Mouse (Mus musculus): Measurements from ENCODE around the gene Nfs1. TPM values are rescaled to one million over a fixed set of nuclear protein-coding genes. Genes with fewer than 3 reads are reported as not detected.

Nfs1 gene
- polyA plus RNA-seq, 1 experiment from 2014 or later: 34.0 TPM

GRCm38 (mm10) chr2:156089799-156090198, 54.2 kb downstream of the Nfs1 start:
- no peaks in the 10 kb centered on the region for H3K27me3 ChIP-seq (ENCODE audit: control insufficient read depth, insufficient read depth, low read length)
- no peak overlapping the region for H3K9ac ChIP-seq (replicated peaks; ENCODE audit: low read length)
- no peaks in the 10 kb centered on the region for H3K4me1 ChIP-seq (ENCODE audit: control insufficient read depth, insufficient read depth, low read length)
- H3K36me3 ChIP-seq (replicated peaks; ENCODE audit: control insufficient read depth, insufficient read depth, low read depth, low read length): no peaks in the 10 kb centered on the region
- no peak overlapping the region for H3K4me2 ChIP-seq (ENCODE audit: low read depth, low read length)
- H3K9me3 ChIP-seq (replicated peaks; ENCODE audit: control insufficient read depth, low read length): no peaks in the 10 kb centered on the region
- H3K27ac ChIP-seq (replicated peaks; ENCODE audit: low read depth, low read length): no peak overlapping the region
- ATAC-seq (replicated peaks; ENCODE audit: insufficient number of reproducible peaks, low FRiP score, low TSS enrichment, low read depth): no peak
- 79% methylated on average over 1 of the region's 1 CpGs for WGBS
- no peak for DNase-seq (ENCODE audit: low spot score)
- no peak overlapping the region for H3K4me3 ChIP-seq (ENCODE audit: low read depth, low read length)

- DNase-seq (ENCODE audit: low spot score) (no peak), ATAC-seq (replicated peaks; ENCODE audit: insufficient number of reproducible peaks, low FRiP score, low TSS enrichment, low read depth) (no peak)
- no peak overlapping the region for H3K4me3 ChIP-seq (ENCODE audit: low read depth, low read length)
- H3K36me3 ChIP-seq (replicated peaks; ENCODE audit: control insufficient read depth, insufficient read depth, low read depth, low read length): no peaks in the 10 kb centered on the region
- H3K27ac ChIP-seq (replicated peaks; ENCODE audit: low read depth, low read length): no peak overlapping the region
- no peaks in the 10 kb centered on the region for H3K4me1 ChIP-seq (ENCODE audit: control insufficient read depth, insufficient read depth, low read length)
- H3K4me2 ChIP-seq (ENCODE audit: low read depth, low read length): no peak overlapping the region
- H3K9ac ChIP-seq (replicated peaks; ENCODE audit: low read length): no peak overlapping the region
- no peaks in the 10 kb centered on the region for H3K27me3 ChIP-seq (ENCODE audit: control insufficient read depth, insufficient read depth, low read length)
- 88% methylated on average over 7 of the region's 7 CpGs for WGBS
- H3K9me3 ChIP-seq (replicated peaks; ENCODE audit: control insufficient read depth, low read length): no peaks in the 10 kb centered on the region
Observed at GRCm38 (mm10) chr2:156087391-156088110, 56.4 kb downstream of the Nfs1 start.

- ATAC-seq (replicated peaks; ENCODE audit: insufficient number of reproducible peaks, low FRiP score, low TSS enrichment, low read depth) (no peak), DNase-seq (ENCODE audit: low spot score) (no peak)
- Histone ChIP-seq H3K4me1 (ENCODE audit: control insufficient read depth, insufficient read depth, low read length) (no peaks in the 10 kb centered on the region), H3K9ac (replicated peaks; ENCODE audit: low read length) (no peak overlapping the region), H3K27ac (replicated peaks; ENCODE audit: low read depth, low read length) (no peak overlapping the region), H3K4me3 (ENCODE audit: low read depth, low read length) (no peak overlapping the region), H3K9me3 (replicated peaks; ENCODE audit: control insufficient read depth, low read length) (no peaks in the 10 kb centered on the region), H3K27me3 (ENCODE audit: control insufficient read depth, insufficient read depth, low read length) (no peaks in the 10 kb centered on the region), H3K36me3 (replicated peaks; ENCODE audit: control insufficient read depth, insufficient read depth, low read depth, low read length) (no peaks in the 10 kb centered on the region), H3K4me2 (ENCODE audit: low read depth, low read length) (no peak overlapping the region)
- WGBS: 91% methylated on average over 3 of the region's 3 CpGs
Observed at GRCm38 (mm10) chr2:156084541-156084940, 59.4 kb downstream of the Nfs1 start.

- Histone ChIP-seq H3K36me3 (replicated peaks; ENCODE audit: control insufficient read depth, insufficient read depth, low read depth, low read length) (peaks cover 8% of the 10 kb centered on the region), H3K4me2 (ENCODE audit: low read depth, low read length) (no peak overlapping the region), H3K27me3 (ENCODE audit: control insufficient read depth, insufficient read depth, low read length) (no peaks in the 10 kb centered on the region), H3K27ac (replicated peaks; ENCODE audit: low read depth, low read length) (no peak overlapping the region), H3K9ac (replicated peaks; ENCODE audit: low read length) (no peak overlapping the region), H3K4me3 (ENCODE audit: low read depth, low read length) (no peak overlapping the region), H3K4me1 (ENCODE audit: control insufficient read depth, insufficient read depth, low read length) (no peaks in the 10 kb centered on the region), H3K9me3 (replicated peaks; ENCODE audit: control insufficient read depth, low read length) (no peaks in the 10 kb centered on the region)
- no peak for DNase-seq (ENCODE audit: low spot score)
- 93% methylated on average over 7 of the region's 7 CpGs for WGBS
- ATAC-seq (replicated peaks; ENCODE audit: insufficient number of reproducible peaks, low FRiP score, low TSS enrichment, low read depth): no peak
Observed at GRCm38 (mm10) chr2:156080391-156080790, 63.6 kb downstream of the Nfs1 start.

DNA sequence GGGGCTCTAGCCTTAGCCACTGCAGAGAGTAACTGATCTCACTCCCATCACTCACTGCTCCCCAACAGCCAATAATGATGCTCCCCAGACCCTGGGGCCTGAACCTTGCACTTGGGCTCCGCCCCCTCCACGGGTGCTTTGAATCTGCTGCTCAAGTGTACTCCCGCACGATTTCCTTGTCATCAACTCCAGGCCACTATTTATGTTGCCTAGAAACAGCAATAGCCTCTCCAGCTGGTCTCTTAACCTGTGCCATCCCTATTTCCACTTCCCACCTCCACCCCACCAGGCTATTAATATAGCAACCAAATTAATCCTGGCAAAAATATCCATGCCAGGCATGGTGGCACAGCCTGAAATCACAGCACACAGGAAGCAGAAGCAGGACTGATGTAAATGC, 64.3 kb downstream of the Nfs1 start:
- Histone ChIP-seq H3K9ac (replicated peaks; ENCODE audit: low read length) (no peak overlapping the region), H3K4me1 (ENCODE audit: control insufficient read depth, insufficient read depth, low read length) (no peaks in the 10 kb centered on the region), H3K27me3 (ENCODE audit: control insufficient read depth, insufficient read depth, low read length) (no peaks in the 10 kb centered on the region), H3K36me3 (replicated peaks; ENCODE audit: control insufficient read depth, insufficient read depth, low read depth, low read length) (peaks cover 10% of the 10 kb centered on the region), H3K4me2 (ENCODE audit: low read depth, low read length) (no peak overlapping the region), H3K9me3 (replicated peaks; ENCODE audit: control insufficient read depth, low read length) (no peaks in the 10 kb centered on the region), H3K4me3 (ENCODE audit: low read depth, low read length) (no peak overlapping the region), H3K27ac (replicated peaks; ENCODE audit: low read depth, low read length) (no peak overlapping the region)
- ATAC-seq (replicated peaks; ENCODE audit: insufficient number of reproducible peaks, low FRiP score, low TSS enrichment, low read depth): no peak
- 61% methylated on average over 4 of the region's 4 CpGs for WGBS
- no peak for DNase-seq (ENCODE audit: low spot score)

GRCm38 (mm10) chr2:156079183-156079560, 64.8 kb downstream of the Nfs1 start:
- WGBS: 92% methylated on average over 8 of the region's 8 CpGs
- peaks cover 10% of the 10 kb centered on the region for H3K36me3 ChIP-seq (replicated peaks; ENCODE audit: control insufficient read depth, insufficient read depth, low read depth, low read length)
- DNase-seq (ENCODE audit: low spot score) (no peak), ATAC-seq (replicated peaks; ENCODE audit: insufficient number of reproducible peaks, low FRiP score, low TSS enrichment, low read depth) (no peak)
- no peak overlapping the region for H3K4me2 ChIP-seq (ENCODE audit: low read depth, low read length)
- no peak overlapping the region for H3K9ac ChIP-seq (replicated peaks; ENCODE audit: low read length)
- no peaks in the 10 kb centered on the region for H3K4me1 ChIP-seq (ENCODE audit: control insufficient read depth, insufficient read depth, low read length)
- H3K9me3 ChIP-seq (replicated peaks; ENCODE audit: control insufficient read depth, low read length): no peaks in the 10 kb centered on the region
- H3K27ac ChIP-seq (replicated peaks; ENCODE audit: low read depth, low read length): no peak overlapping the region
- no peaks in the 10 kb centered on the region for H3K27me3 ChIP-seq (ENCODE audit: control insufficient read depth, insufficient read depth, low read length)
- no peak overlapping the region for H3K4me3 ChIP-seq (ENCODE audit: low read depth, low read length)

DNA sequence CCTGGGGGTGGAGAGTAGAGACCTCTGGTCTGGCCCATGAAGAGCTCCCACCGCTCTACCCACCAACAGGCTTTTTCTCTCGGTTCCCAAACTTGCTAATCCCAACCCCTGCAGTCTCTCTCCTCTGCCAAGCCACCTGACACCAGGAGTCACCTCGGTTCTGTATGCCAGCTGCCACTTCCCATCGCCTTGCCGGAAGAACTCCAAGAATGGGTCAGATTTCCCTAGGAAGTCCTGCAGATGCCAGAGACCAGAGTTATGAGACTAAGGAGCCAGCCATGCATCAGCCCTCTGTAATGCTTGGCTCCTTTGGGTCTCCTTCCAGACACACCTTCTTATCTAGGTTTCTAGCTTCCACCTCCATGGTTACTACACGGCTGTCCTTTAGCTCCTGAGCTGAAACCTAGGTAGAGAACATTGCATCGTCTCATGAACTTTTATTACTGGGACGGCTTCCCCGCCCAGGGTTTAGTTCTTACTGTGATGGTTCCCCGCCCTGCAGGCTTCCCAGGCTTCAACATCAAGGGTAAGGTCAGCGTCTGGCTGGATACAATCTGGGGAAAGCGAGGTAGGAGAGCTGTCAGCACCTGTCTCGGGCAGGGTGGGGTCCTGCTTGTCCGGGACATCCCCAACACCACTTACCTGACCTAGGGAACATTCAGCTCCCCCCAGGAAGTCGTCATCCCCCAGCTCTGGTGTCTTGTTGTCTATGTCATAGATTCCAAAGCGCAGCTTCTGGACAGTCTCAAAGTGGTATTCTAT, 65.4 kb downstream of the Nfs1 start:
- DNase-seq (ENCODE audit: low spot score) (no peak), ATAC-seq (replicated peaks; ENCODE audit: insufficient number of reproducible peaks, low FRiP score, low TSS enrichment, low read depth) (no peak)
- no peak overlapping the region for H3K4me3 ChIP-seq (ENCODE audit: low read depth, low read length)
- no peak overlapping the region for H3K27ac ChIP-seq (replicated peaks; ENCODE audit: low read depth, low read length)
- H3K9me3 ChIP-seq (replicated peaks; ENCODE audit: control insufficient read depth, low read length): no peaks in the 10 kb centered on the region
- no peaks in the 10 kb centered on the region for H3K4me1 ChIP-seq (ENCODE audit: control insufficient read depth, insufficient read depth, low read length)
- peaks cover 10% of the 10 kb centered on the region for H3K36me3 ChIP-seq (replicated peaks; ENCODE audit: control insufficient read depth, insufficient read depth, low read depth, low read length)
- WGBS: 91% methylated on average over 16 of the region's 16 CpGs
- H3K9ac ChIP-seq (replicated peaks; ENCODE audit: low read length): no peak overlapping the region
- no peaks in the 10 kb centered on the region for H3K27me3 ChIP-seq (ENCODE audit: control insufficient read depth, insufficient read depth, low read length)
- H3K4me2 ChIP-seq (ENCODE audit: low read depth, low read length): no peak overlapping the region

DNA sequence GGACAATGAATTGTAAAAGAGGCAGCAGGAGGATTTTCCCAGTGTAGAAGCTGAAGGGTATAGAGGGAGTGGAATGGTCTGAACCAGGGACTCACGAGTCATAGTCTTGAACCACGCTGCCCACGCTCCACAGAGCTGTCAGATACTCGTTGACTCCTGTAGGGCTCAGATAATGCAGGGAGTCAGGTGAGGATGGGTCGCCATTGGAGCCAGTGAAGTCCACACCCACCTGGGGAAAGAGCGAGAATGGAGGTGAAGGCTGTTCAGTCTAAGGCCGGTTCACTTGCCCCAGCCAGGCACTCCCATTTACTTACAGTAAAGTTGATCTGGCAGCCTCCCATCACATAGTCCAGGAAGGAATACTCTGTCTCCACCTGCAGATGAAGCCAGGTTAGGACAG, 66.5 kb downstream of the Nfs1 start:
- H3K4me1 ChIP-seq (ENCODE audit: control insufficient read depth, insufficient read depth, low read length): no peaks in the 10 kb centered on the region
- H3K9ac ChIP-seq (replicated peaks; ENCODE audit: low read length): no peak overlapping the region
- no peak overlapping the region for H3K4me3 ChIP-seq (ENCODE audit: low read depth, low read length)
- 87% methylated on average over 7 of the region's 7 CpGs for WGBS
- no peaks in the 10 kb centered on the region for H3K27me3 ChIP-seq (ENCODE audit: control insufficient read depth, insufficient read depth, low read length)
- ATAC-seq (replicated peaks; ENCODE audit: insufficient number of reproducible peaks, low FRiP score, low TSS enrichment, low read depth) (no peak), DNase-seq (ENCODE audit: low spot score) (no peak)
- H3K27ac ChIP-seq (replicated peaks; ENCODE audit: low read depth, low read length): no peak overlapping the region
- H3K4me2 ChIP-seq (ENCODE audit: low read depth, low read length): no peak overlapping the region
- no peaks in the 10 kb centered on the region for H3K9me3 ChIP-seq (replicated peaks; ENCODE audit: control insufficient read depth, low read length)
- H3K36me3 ChIP-seq (replicated peaks; ENCODE audit: control insufficient read depth, insufficient read depth, low read depth, low read length): peaks cover 10% of the 10 kb centered on the region
